Mouse (Mus musculus): ENCODE results near the gene Banp. TPM values are rescaled to one million over a fixed set of nuclear protein-coding genes. Genes with fewer than 3 reads are reported as not detected.

Gene Banp
- total RNA-seq, 2 experiments from 2014 or later: 14.0 to 21.3 TPM

- peak; percentile 53 for DNase-seq
Measured at GRCm38 (mm10) chr8:122018046-122018831, 68.7 kb downstream of the Banp start.

- no peak for DNase-seq
Measured at GRCm38 (mm10) chr8:122019162-122019561, 69.6 kb downstream of the Banp start.

GRCm38 (mm10) chr8:122020050-122020771 is 70.7 kb downstream of the Banp start:
- DNase-seq: no peak

GRCm38 (mm10) chr8:122021725-122022124 is 72.2 kb downstream of the Banp start:
- DNase-seq: no peak

- DNase-seq: no peak
Measured at GRCm38 (mm10) chr8:122022274-122022673, 72.7 kb downstream of the Banp start.

GRCm38 (mm10) chr8:122022705-122023104 is 73.2 kb downstream of the Banp start:
- DNase-seq: no peak

- DNase-seq: peak; percentile 57
Measured at GRCm38 (mm10) chr8:122025546-122025945, 76.0 kb downstream of the Banp start.

- no peak for DNase-seq
Measured at GRCm38 (mm10) chr8:122028116-122028515, 78.6 kb downstream of the Banp start.

GRCm38 (mm10) chr8:122030965-122031364 is 81.4 kb downstream of the Banp start:
- no peak for DNase-seq

GRCm38 (mm10) chr8:122032741-122033140 is 83.2 kb downstream of the Banp start:
- DNase-seq: peak; percentile 70

GRCm38 (mm10) chr8:122035543-122035942 is 86.0 kb downstream of the Banp start:
- DNase-seq: peak; percentile 19

- DNase-seq: no peak
Measured at GRCm38 (mm10) chr8:122036325-122036724, 86.8 kb downstream of the Banp start.

- DNase-seq: no peak
Measured at GRCm38 (mm10) chr8:122037279-122037678, 87.7 kb downstream of the Banp start.

GRCm38 (mm10) chr8:122038076-122038475 is 88.5 kb downstream of the Banp start:
- peak; percentile 29 for DNase-seq

- no peak for DNase-seq
Measured at GRCm38 (mm10) chr8:122039452-122039851, 89.9 kb downstream of the Banp start.

GRCm38 (mm10) chr8:122047206-122047870 is 97.8 kb downstream of the Banp start:
- peak; percentile 47 for DNase-seq

GRCm38 (mm10) chr8:122049266-122049665 is 99.7 kb downstream of the Banp start:
- no peak for DNase-seq

GRCm38 (mm10) chr8:122049923-122050322 is 100.4 kb downstream of the Banp start:
- no peak for DNase-seq

- DNase-seq: no peak
Measured at GRCm38 (mm10) chr8:122050620-122051019, 101.1 kb downstream of the Banp start.

GRCm38 (mm10) chr8:122055321-122055720 is 105.8 kb downstream of the Banp start:
- DNase-seq: no peak

- DNase-seq: no peak
Measured at GRCm38 (mm10) chr8:122056113-122056512, 106.6 kb downstream of the Banp start.

- no peak for DNase-seq
Measured at GRCm38 (mm10) chr8:122056882-122057281, 107.3 kb downstream of the Banp start.

GRCm38 (mm10) chr8:122058510-122058909 is 109.0 kb downstream of the Banp start:
- DNase-seq: no peak
